11 mouse cellular contexts compared by ENCODE assay signal in the genomic region with DNA sequence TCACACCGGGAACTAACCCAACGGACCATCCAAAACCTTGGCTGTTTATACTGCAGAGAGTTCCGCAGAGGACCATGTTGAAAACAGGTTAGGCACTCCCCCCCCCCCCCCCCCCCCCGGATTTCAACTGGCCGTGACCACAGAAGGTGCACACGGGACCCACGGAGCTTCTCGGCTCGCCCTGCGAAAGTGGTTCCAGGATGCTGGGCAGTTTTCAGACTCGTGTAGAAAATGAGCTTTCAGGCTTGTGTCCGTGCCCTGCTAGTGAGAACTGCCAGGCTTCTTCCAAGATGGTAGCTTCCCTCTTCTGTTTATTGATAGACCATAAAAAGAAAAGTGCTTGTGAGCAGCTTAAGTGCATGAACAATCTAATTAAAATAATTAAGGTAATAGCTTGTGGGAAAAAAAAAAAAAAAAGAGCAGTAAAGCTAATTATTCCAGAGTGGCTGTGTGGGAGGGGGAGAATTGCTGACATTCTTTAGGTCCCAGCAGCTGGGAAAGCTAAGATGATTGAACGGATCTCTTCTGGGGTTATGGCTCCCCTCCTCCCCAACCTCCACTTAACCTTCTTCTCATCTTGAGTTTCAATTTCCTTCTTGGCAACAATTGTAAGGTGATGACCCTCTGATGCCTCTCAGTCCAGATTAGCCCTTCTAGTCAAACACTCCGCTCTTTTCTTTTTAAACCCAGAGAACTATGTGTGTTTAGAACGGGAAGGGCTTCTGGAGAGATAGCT.
DNase-seq lines count a peak whose midpoint lies in the region; ATAC-seq lines count a peak whose summit lies in the region.
"Had no signal": no experiment of that assay in that cellular context is flagged by ENCODE, and none has a peak within 500 bp of the region (broad histone marks: within the 10 kb centered on the region; RNA-seq: fewer than 3 reads in every experiment).

No protein-coding gene starts in this region.

- H3K27me3 ChIP-seq in heart, embryonic 13.5 days (replicated peaks), result no peaks in the 10 kb centered on the region; the same call in 1 of the 2 replicates
- H3K27me3 ChIP-seq in forebrain, embryonic 13.5 days, result peaks cover 40% of the 10 kb centered on the region
- H3K27me3 ChIP-seq in limb, embryonic 11.5 days (ENCODE audit: control insufficient read depth, insufficient read depth, low read length), result no peaks in the 10 kb centered on the region
- H3K27me3 ChIP-seq: CH12.LX had no signal

- no peaks in the 10 kb centered on the region for H3K36me3 ChIP-seq in heart, embryonic 13.5 days
- no peaks in the 10 kb centered on the region for H3K36me3 ChIP-seq in forebrain, embryonic 13.5 days (ENCODE audit: poor library complexity, severe bottlenecking)
- H3K36me3 ChIP-seq in limb, embryonic 11.5 days (ENCODE audit: control insufficient read depth, insufficient read depth, low read length), result no peaks in the 10 kb centered on the region

- no peak overlapping the region for H3K27ac ChIP-seq in heart, embryonic 13.5 days (replicated peaks)
- H3K27ac ChIP-seq in forebrain, embryonic 13.5 days, result no peak overlapping the region
- H3K27ac ChIP-seq in limb, embryonic 11.5 days (replicated peaks; ENCODE audit: low read depth, low read length), result no peak overlapping the region
- H3K27ac ChIP-seq: layer of hippocampus, adult 2 months had no signal

- DNase-seq in heart, adult 8-10 months (ENCODE audit: low spot score), result no peak
- peak; percentile 61 for DNase-seq in Muller cell, postnatal 12 days (ENCODE audit: inconsistent ontology term)
- no peak for DNase-seq in limb, embryonic 11.5 days (ENCODE audit: low spot score)
- DNase-seq in adrenal gland, postnatal 14 days, result no peak
- no peak for DNase-seq in adrenal gland, adult 8-10 months
- DNase-seq in right cerebral cortex, postnatal 36 days (ENCODE audit: low spot score in 2 of 2), result no peak
- DNase-seq: adrenal gland, postnatal 10 days had no signal

- 0 out of 2 replicates have a peak overlapping the region, but pooled peaks have one; percentile 47 for H3K9ac ChIP-seq in heart, embryonic 13.5 days
- H3K9ac ChIP-seq in forebrain, embryonic 13.5 days, result no peak overlapping the region
- H3K9ac ChIP-seq in limb, embryonic 11.5 days (ENCODE audit: low read length), result no peak overlapping the region

- 25% methylated on average over 15 of the region's 15 CpGs for WGBS in heart, embryonic 13.5 days
- 17% methylated on average over 15 of the region's 15 CpGs for WGBS in forebrain, embryonic 13.5 days
- 20% methylated on average over 15 of the region's 15 CpGs for WGBS in limb, embryonic 11.5 days

- no peaks in the 10 kb centered on the region for H3K9me3 ChIP-seq in heart, embryonic 13.5 days
- H3K9me3 ChIP-seq in forebrain, embryonic 13.5 days (replicated peaks), result no peaks in the 10 kb centered on the region
- H3K9me3 ChIP-seq in limb, embryonic 11.5 days (ENCODE audit: control insufficient read depth, low read length), result no peaks in the 10 kb centered on the region

- H3K4me3 ChIP-seq in heart, embryonic 13.5 days, result peak overlapping the region; percentile 25
- no peak overlapping the region for H3K4me3 ChIP-seq in forebrain, embryonic 13.5 days
- no peak overlapping the region for H3K4me3 ChIP-seq in limb, embryonic 11.5 days (ENCODE audit: low read depth, low read length)
- H3K4me3 ChIP-seq: layer of hippocampus, adult 2 months had no signal

- peaks cover 54% of the 10 kb centered on the region for H3K4me1 ChIP-seq in heart, embryonic 13.5 days
- 0 out of 2 replicates have a peak, but pooled peaks cover 4% of the 10 kb centered on the region for H3K4me1 ChIP-seq in forebrain, embryonic 13.5 days
- peaks cover 6% of the 10 kb centered on the region; the same call in 1 of the 2 replicates for H3K4me1 ChIP-seq in limb, embryonic 11.5 days (ENCODE audit: control insufficient read depth, insufficient read depth, low read length)

- no peak for ATAC-seq in heart, embryonic 13.5 days (ENCODE audit: extremely low read depth, insufficient number of reproducible peaks, low FRiP score, low TSS enrichment)
- ATAC-seq in forebrain, embryonic 13.5 days, result no peak
- ATAC-seq in limb, embryonic 11.5 days (ENCODE audit: insufficient number of reproducible peaks, low FRiP score, low TSS enrichment, low read depth), result no peak

- H3K4me2 ChIP-seq in heart, embryonic 13.5 days, result peak overlapping the region; percentile 57
- H3K4me2 ChIP-seq in forebrain, embryonic 13.5 days, result peak overlapping the region; percentile 17; the same call in 1 of the 2 replicates
- H3K4me2 ChIP-seq in limb, embryonic 11.5 days (ENCODE audit: low read depth, severe bottlenecking), result peak overlapping the region; percentile 22; the same call in 1 of the 2 replicates
